Mouse (Mus musculus) MEL (cell line): Measurements from ENCODE around the gene Rnf115. TPM values are rescaled to one million over a fixed set of nuclear protein-coding genes. Genes with fewer than 3 reads are reported as not detected.

Source experiments
- DNase-seq: peaks from one replicate; pipeline ENCODE4 v3.0.0; 2011; ENCODE audit warnings: low read depth, low spot score
- H3K27ac ChIP-seq: 2 replicates; pipeline ENCODE4 v1.5.1; 2012; ENCODE audit warnings: low read depth, mild to moderate bottlenecking, control low read depth, low read length, moderate library complexity; ENCODE audit not compliant: control insufficient read depth
- H3K27me3 ChIP-seq, 2 experiments: fragments of 150-350 bp in 1 of 2; sonication (generic) in 1 of 2; 2 replicates each; pipeline ENCODE4 v1.6.1; 2012; ENCODE audit warnings: low read length in 2 of 2, mild to moderate bottlenecking in 2 of 2, improper control_type of control experiment in 1 of 2, moderate library complexity in 1 of 2; ENCODE audit not compliant: insufficient read depth in 2 of 2, control insufficient read depth in 1 of 2
- H3K36me3 ChIP-seq, 2 experiments: 2 replicates each; pipeline ENCODE4 v1.6.1; 2012 to 2014; ENCODE audit warnings: low read length in 2 of 2, improper control_type of control experiment in 1 of 2, inconsistent platforms in 1 of 2, mild to moderate bottlenecking in 1 of 2; ENCODE audit not compliant: insufficient read depth in 2 of 2, control insufficient read depth in 1 of 2
- H3K4me1 ChIP-seq, 2 experiments: fragments of 150-350 bp in 1 of 2; sonication (generic) in 1 of 2; 2 replicates each; pipeline ENCODE4 v1.6.1; 2012; ENCODE audit warnings: low read length in 2 of 2, improper control_type of control experiment in 1 of 2, mild to moderate bottlenecking in 1 of 2; ENCODE audit not compliant: insufficient read depth in 2 of 2, control insufficient read depth in 1 of 2
- H3K4me3 ChIP-seq, 2 experiments: fragments of 150-350 bp in 1 of 2; sonication (generic) in 1 of 2; 2 replicates each; pipeline ENCODE4 v1.5.1; 2012; ENCODE audit warnings: low read depth in 2 of 2, low read length in 2 of 2, mild to moderate bottlenecking in 2 of 2, moderate library complexity in 2 of 2, control low read depth in 1 of 2, improper control_type of control experiment in 1 of 2; ENCODE audit not compliant: control insufficient read depth in 1 of 2, insufficient read depth in 1 of 2
- H3K79me2 ChIP-seq: 2 replicates; pipeline ENCODE4 v1.6.1; 2012; ENCODE audit warnings: mild to moderate bottlenecking, low read length, moderate library complexity; ENCODE audit not compliant: control insufficient read depth, poor library complexity, insufficient read depth
- H3K9ac ChIP-seq: 2 replicates; pipeline ENCODE4 v1.6.1; 2012; ENCODE audit warnings: low read depth, mild to moderate bottlenecking, control low read depth, low read length, moderate library complexity; ENCODE audit not compliant: control insufficient read depth, poor library complexity, severe bottlenecking
- H3K9me3 ChIP-seq: fragments of 150-350 bp; sonication (generic); replicated peaks from 2 replicates; pipeline ENCODE4 v1.6.1; 2012; ENCODE audit warnings: mild to moderate bottlenecking, low read length, improper control_type of control experiment, moderate library complexity; ENCODE audit not compliant: insufficient read depth
- CHD1 ChIP-seq: IDR thresholded peaks from 2 replicates; pipeline ENCODE4 v1.6.1; 2012; ENCODE audit warnings: low read depth, mild to moderate bottlenecking, inconsistent platforms, low read length, improper control_type of control experiment
- EP300 ChIP-seq, 2 experiments: IDR thresholded peaks; 2 replicates each; pipeline ENCODE4 v1.6.1; 2011; ENCODE audit warnings: improper control_type of control experiment in 2 of 2, low read length in 2 of 2, low read depth in 1 of 2, mild to moderate bottlenecking in 1 of 2
- ETS1 ChIP-seq: IDR thresholded peaks from 2 replicates; pipeline ENCODE4 v1.6.1; 2012; ENCODE audit warnings: low read depth, mild to moderate bottlenecking, inconsistent platforms, low read length, improper control_type of control experiment, moderate library complexity
- GATA1 ChIP-seq: IDR thresholded peaks from 2 replicates; pipeline ENCODE4 v1.6.1; 2011; ENCODE audit warnings: low read depth, low read length, improper control_type of control experiment
- JUND ChIP-seq: IDR thresholded peaks from 2 replicates; pipeline ENCODE4 v1.6.1; 2011; ENCODE audit warnings: low read depth, mild to moderate bottlenecking, improper control_type of control experiment, low read length
- KAT2A ChIP-seq: conservative IDR thresholded peaks from 2 replicates; pipeline ENCODE4 v1.6.1; 2012; ENCODE audit warnings: low read depth, low read length, improper control_type of control experiment, inconsistent platforms
- MAFK ChIP-seq: IDR thresholded peaks from 2 replicates; pipeline ENCODE4 v1.6.1; 2011; ENCODE audit warnings: low read depth, mild to moderate bottlenecking, low read length, improper control_type of control experiment, borderline replicate concordance
- MAX ChIP-seq: IDR thresholded peaks from 2 replicates; pipeline ENCODE4 v1.6.1; 2011; ENCODE audit warnings: low read length, improper control_type of control experiment
- MAZ ChIP-seq: IDR thresholded peaks from 2 replicates; pipeline ENCODE4 v1.6.1; 2012; ENCODE audit warnings: low read depth, mild to moderate bottlenecking, inconsistent platforms, low read length, improper control_type of control experiment
- MEF2A ChIP-seq: IDR thresholded peaks from 2 replicates; pipeline ENCODE4 v1.6.1; 2014; ENCODE audit warnings: low read depth, mild to moderate bottlenecking, inconsistent platforms, low read length, improper control_type of control experiment; ENCODE audit not compliant: poor library complexity, insufficient replicate concordance, severe bottlenecking; ENCODE audit errors: extremely low read depth
- MXI1 ChIP-seq: IDR thresholded peaks from 2 replicates; pipeline ENCODE4 v1.6.1; 2011; ENCODE audit warnings: mild to moderate bottlenecking, low read depth, low read length, improper control_type of control experiment
- MYB ChIP-seq: IDR thresholded peaks from 2 replicates; pipeline ENCODE4 v1.6.1; 2011; ENCODE audit warnings: mild to moderate bottlenecking, low read depth, low read length, improper control_type of control experiment
- MYC ChIP-seq: IDR thresholded peaks from 2 replicates; pipeline ENCODE4 v1.6.1; 2011; ENCODE audit warnings: low read depth, mild to moderate bottlenecking, low read length, improper control_type of control experiment, moderate library complexity
- POLR2AphosphoS2 ChIP-seq: IDR thresholded peaks from 2 replicates; pipeline ENCODE4 v1.6.1; 2011; ENCODE audit warnings: low read length, improper control_type of control experiment
- POLR2AphosphoS5 ChIP-seq: IDR thresholded peaks from 2 replicates; pipeline ENCODE4 v1.6.1; 2012; ENCODE audit warnings: low read depth, borderline replicate concordance, mild to moderate bottlenecking, inconsistent platforms, low read length, moderate library complexity, mixed read lengths
- SIN3A ChIP-seq: IDR thresholded peaks from 2 replicates; pipeline ENCODE4 v1.6.1; 2012; ENCODE audit warnings: low read length, improper control_type of control experiment, inconsistent platforms
- SMC3 ChIP-seq: IDR thresholded peaks from 2 replicates; pipeline ENCODE4 v1.6.1; 2011; ENCODE audit warnings: low read depth, low read length, improper control_type of control experiment
- TBP ChIP-seq: IDR thresholded peaks from 2 replicates; pipeline ENCODE4 v1.8.0; 2011; ENCODE audit warnings: low read depth, low read length, improper control_type of control experiment
- UBTF ChIP-seq: IDR thresholded peaks from 2 replicates; pipeline ENCODE4 v1.6.1; 2012; ENCODE audit warnings: low read depth, mild to moderate bottlenecking, inconsistent platforms, low read length, improper control_type of control experiment, moderate library complexity, borderline replicate concordance; ENCODE audit not compliant: insufficient read depth
- ZC3H11A ChIP-seq: IDR thresholded peaks from 2 replicates; pipeline ENCODE4 v1.6.1; 2012; ENCODE audit warnings: low read depth, mild to moderate bottlenecking, inconsistent platforms, low read length, improper control_type of control experiment
- ZKSCAN1 ChIP-seq: IDR thresholded peaks from 2 replicates; pipeline ENCODE4 v1.6.1; 2012; ENCODE audit warnings: low read depth, mild to moderate bottlenecking, inconsistent platforms, low read length, improper control_type of control experiment, moderate library complexity
- ZMIZ1 ChIP-seq: IDR thresholded peaks from 2 replicates; pipeline ENCODE4 v1.6.1; 2012; ENCODE audit warnings: low read depth, mild to moderate bottlenecking, inconsistent platforms, low read length, improper control_type of control experiment, moderate library complexity
- ZNF384 ChIP-seq: IDR thresholded peaks from 2 replicates; pipeline ENCODE4 v1.6.1; 2012; ENCODE audit warnings: low read depth, mild to moderate bottlenecking, inconsistent platforms, low read length, improper control_type of control experiment
- polyA plus RNA-seq, 2 experiments: library from polyadenylated mRNA; stranded (reverse) in 1 of 2; unstranded in 1 of 2; fragments of >175 nt in 1 of 2; fragments of >200 nt in 1 of 2; gene quantifications; 2 replicates each; pipeline versions ENCODE4 v1.2.1 to v1.2.4; 2012; ENCODE audit warnings: low replicate concordance in 2 of 2, low read depth in 1 of 2; ENCODE audit not compliant: insufficient read length in 2 of 2, insufficient read depth in 1 of 2, missing spikeins in 1 of 2
- total RNA-seq: library from RNA; depleted of rRNA; stranded (reverse); fragments of 300-350 nt; gene quantifications from 2 replicates; pipeline ENCODE4 v1.2.3, GENCODE M21; 2012

Gene Rnf115
- total and polyA plus RNA-seq, 3 experiments, result 43.2 to 71.8 (median 66.1) TPM

DNA sequence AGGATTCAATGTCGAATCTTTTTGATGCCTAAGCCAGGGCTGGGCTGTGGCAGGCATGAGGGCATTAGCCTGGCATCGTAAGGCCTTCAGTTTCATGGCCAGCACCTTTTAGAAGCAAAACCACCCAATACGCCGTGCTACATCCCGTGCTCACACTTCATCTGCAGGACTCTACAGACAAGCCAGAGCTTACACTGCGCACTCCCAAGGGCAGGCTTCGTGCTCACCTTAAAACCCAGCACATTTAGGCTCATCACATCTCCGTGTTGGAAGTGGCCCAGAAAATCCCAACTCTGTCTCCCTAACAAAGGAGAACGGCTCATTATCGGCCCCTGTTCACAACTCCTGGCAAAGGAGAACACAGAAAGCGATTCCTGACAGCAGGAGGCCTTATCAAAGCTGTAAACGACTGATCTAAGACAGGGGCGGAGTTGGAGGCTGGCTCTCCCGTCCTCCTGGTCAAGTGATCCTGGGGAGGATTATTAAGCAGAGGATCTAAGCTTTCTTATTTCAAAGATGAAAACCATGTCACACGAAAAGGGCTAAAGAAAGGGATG is 100.9 kb downstream of the Rnf115 start:
- H3K4me1 ChIP-seq, result peaks cover 0 to 4% of the 10 kb centered on the region in 2 experiments; a peak in 2 of 4 replicates
- peaks cover 5 to 8% of the 10 kb centered on the region in 2 experiments; a peak in 2 of 4 replicates for H3K27me3 ChIP-seq
- no peak overlapping the region for H3K9ac ChIP-seq
- no peak overlapping the region for H3K4me3 ChIP-seq
- no peaks in the 10 kb centered on the region for H3K79me2 ChIP-seq
- DNase-seq, result no peak
- no peaks in the 10 kb centered on the region for H3K36me3 ChIP-seq
- TF ChIP-seq MAX (no peak), MEF2A (no peak), MXI1 (no peak), CHD1 (no peak), MYB (no peak), POLR2AphosphoS5 (no peak), JUND (no peak), MYC (no peak), ZC3H11A (no peak), ZKSCAN1 (no peak), GATA1 (no peak), KAT2A (no peak), SIN3A (no peak), ZNF384 (no peak), MAFK (no peak), POLR2AphosphoS2 (no peak), ETS1 (no peak), MAZ (no peak), ZMIZ1 (no peak), SMC3 (no peak)
- H3K27ac ChIP-seq, result no peak overlapping the region
- no peaks in the 10 kb centered on the region for H3K9me3 ChIP-seq

DNA sequence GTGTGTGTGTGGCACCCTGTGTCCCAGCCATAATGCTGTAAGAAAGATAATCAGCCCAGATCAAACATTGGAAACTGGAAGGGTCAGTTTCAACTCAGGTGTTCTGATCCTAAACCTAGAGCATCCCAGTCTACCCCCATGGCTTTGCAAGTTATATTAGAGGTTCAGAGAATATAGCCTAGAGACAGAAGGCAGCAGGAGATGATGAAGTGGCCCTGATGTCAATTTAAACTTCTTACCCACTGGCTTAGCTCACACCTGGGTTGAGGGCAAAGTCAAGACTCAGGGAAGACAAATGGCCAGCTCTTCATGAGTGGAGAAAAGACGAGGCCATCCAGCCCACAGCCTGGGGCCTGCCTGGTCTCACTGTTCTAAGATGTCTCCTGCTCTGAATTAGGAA is 101.5 kb downstream of the Rnf115 start, which contains the start of the genes Pdzk1 and Cd160:
TSS of gene Pdzk1 (plus strand) at position 301 of the 400 bp plus-strand sequence.
TSS of gene Cd160 (minus strand) at position 368 of the 400 bp plus-strand sequence.
- Histone ChIP-seq H3K27me3 (peaks cover 5 to 9% of the 10 kb centered on the region in 2 experiments; a peak in 2 of 4 replicates), H3K4me3 (no peak within 1 kb of the TSS), H3K79me2 (no peaks in the 10 kb centered on the region), H3K36me3 (no peaks in the 10 kb centered on the region), H3K9me3 (no peaks in the 10 kb centered on the region), H3K4me1 (no peaks in the 10 kb centered on the region), H3K27ac (no peak within 1 kb of the TSS), H3K9ac (no peak within 1 kb of the TSS)
- TF ChIP-seq JUND (no peak), TBP (no peak), ETS1 (no peak), MAX (no peak), MYC (no peak), MEF2A (no peak), EP300 (IDR thresholded peaks at IDR 0.05; ENCODE audit: low read depth in 1 of 2, low read length in 2 of 2) (0 out of 4 replicates have a peak, but pooled peaks of 1 of the 2 experiments have one; percentile 11), UBTF (0 out of 2 replicates have a peak, but pooled peaks have one; percentile 34)
- DNase-seq, result no peak
